Mouse (Mus musculus) forebrain, postnatal 0 days (tissue): ENCODE data around the gene Ankef1. TPM values are rescaled to one million over a fixed set of nuclear protein-coding genes. Genes with fewer than 3 reads are reported as not detected.

Source experiments
- ATAC-seq: fragments of 200-750 bp; cut with Nextera tagmentation; 2 replicates; pipeline ENCODE4 v1.8.0; 2017; ENCODE audit warnings: mild to moderate bottlenecking, moderate library complexity
- DNase-seq: peaks from one replicate; pipeline ENCODE4 v3.0.0-alpha.2; 2015
- H3K27ac ChIP-seq: fragments of 300-500 bp; sonication (generic); 2 replicates; pipeline ENCODE4 v1.5.1; 2014; ENCODE audit warnings: low read depth, mild to moderate bottlenecking, antibody characterized with exemption, low read length, moderate library complexity, mixed read lengths
- H3K27me3 ChIP-seq: fragments of 300-500 bp; sonication (generic); 2 replicates; pipeline ENCODE4 v1.6.1; 2014; ENCODE audit warnings: mild to moderate bottlenecking, low read length, mixed read lengths; ENCODE audit not compliant: insufficient read depth
- H3K36me3 ChIP-seq: fragments of 300-500 bp; sonication (generic); 2 replicates; pipeline ENCODE4 v1.6.1; 2014; ENCODE audit warnings: mild to moderate bottlenecking, moderate library complexity; ENCODE audit not compliant: insufficient read depth
- H3K4me1 ChIP-seq: fragments of 300-500 bp; sonication (generic); 2 replicates; pipeline ENCODE4 v1.6.1; 2014; ENCODE audit warnings: antibody characterized with exemption; ENCODE audit not compliant: insufficient read depth
- H3K4me2 ChIP-seq: fragments of 300-500 bp; sonication (generic); 2 replicates; pipeline ENCODE4 v1.6.1; 2014; ENCODE audit warnings: low read depth, mild to moderate bottlenecking, moderate library complexity
- H3K4me3 ChIP-seq: fragments of 300-500 bp; sonication (generic); 2 replicates; pipeline ENCODE4 v1.5.1; 2014; ENCODE audit warnings: low read depth, low read length, mixed read lengths
- H3K9ac ChIP-seq: fragments of 300-500 bp; sonication (generic); 2 replicates; pipeline ENCODE4 v1.6.1; 2014; ENCODE audit warnings: mild to moderate bottlenecking
- H3K9me3 ChIP-seq: fragments of 300-500 bp; sonication (generic); 2 replicates; pipeline ENCODE4 v1.6.1; 2016; ENCODE audit warnings: low read length
- CTCF ChIP-seq: sonication (generic); IDR thresholded peaks from 2 replicates; pipeline ENCODE4 v1.5.1; 2016; ENCODE audit warnings: antibody characterized with exemption, control low read depth, low read depth
- WGBS: fragments of 180-500 bp; shearing (Covaris S2); extraction: QIAGEN DNeasy Blood & Tissue Kit; methylation state at CpG from one replicate; pipeline ENCODE4 v1.1.7; 2014; 5-methylcytosine and 5-hydroxymethylcytosine counted together
- polyA plus RNA-seq: library from polyadenylated mRNA; unstranded; fragments of >200 nt; fragmentation: Nextera tagmentation; extraction: Ambion mirVana; gene quantifications from 2 replicates; pipeline ENCODE4 v1.2.1, GENCODE M21; 2015
- total RNA-seq: library from RNA; depleted of rRNA; stranded (reverse); fragments of >200 nt; gene quantifications from 2 replicates; pipeline ENCODE4 v1.2.3, GENCODE M21; 2014

The Ankef1 gene
- total and polyA plus RNA-seq, 2 experiments from 2014 or later, result 0.81 to 2.1 TPM

DNA sequence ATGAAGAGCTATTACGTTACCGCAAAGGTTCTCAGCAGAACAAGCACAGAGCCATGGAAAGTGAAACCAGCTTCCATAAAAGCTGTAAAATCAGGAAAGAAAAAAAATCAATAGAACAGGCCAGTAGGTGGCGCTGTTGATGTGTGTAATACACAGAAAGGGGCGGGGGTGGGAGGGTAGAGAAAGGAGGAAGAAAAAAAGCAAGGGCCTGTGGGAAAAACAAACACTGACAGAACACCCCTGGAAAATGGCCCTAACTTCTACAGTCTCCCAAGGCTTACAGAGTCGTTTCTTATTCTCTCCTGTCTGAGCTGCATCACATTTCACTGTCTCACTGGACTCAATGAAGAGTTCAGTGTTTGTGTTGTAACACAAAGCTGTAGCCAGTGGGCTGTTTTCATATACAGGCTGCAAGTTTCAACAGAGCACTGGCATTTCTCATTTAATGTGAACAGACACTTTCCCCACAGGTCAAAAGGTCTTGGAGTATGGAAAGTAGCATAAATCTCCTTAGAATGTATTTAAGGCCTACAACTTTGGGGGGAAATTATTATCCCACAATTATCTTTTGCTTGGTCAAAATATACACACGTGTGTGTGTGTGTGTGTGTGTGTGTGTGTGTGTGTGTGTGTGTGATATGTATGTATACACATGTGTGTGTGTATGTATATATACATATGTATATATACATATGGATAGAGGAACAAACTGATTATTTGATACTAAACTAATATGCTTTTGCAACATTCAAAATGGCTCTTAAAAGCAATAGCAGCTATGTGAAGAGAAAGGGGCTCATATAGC lies 15.7 kb upstream of the Ankef1 start:
- Histone ChIP-seq H3K27me3 (no peaks in the 10 kb centered on the region), H3K4me1 (no peaks in the 10 kb centered on the region), H3K9ac (no peak overlapping the region), H3K27ac (no peak overlapping the region), H3K4me3 (no peak overlapping the region), H3K4me2 (no peak overlapping the region), H3K36me3 (no peaks in the 10 kb centered on the region), H3K9me3 (no peaks in the 10 kb centered on the region)
- DNase-seq (peak; percentile 93), ATAC-seq (peak; percentile 79)
- TF ChIP-seq CTCF, result peak; percentile 77
- WGBS, result 12% methylated on average over 6 of the region's 6 CpGs

DNA sequence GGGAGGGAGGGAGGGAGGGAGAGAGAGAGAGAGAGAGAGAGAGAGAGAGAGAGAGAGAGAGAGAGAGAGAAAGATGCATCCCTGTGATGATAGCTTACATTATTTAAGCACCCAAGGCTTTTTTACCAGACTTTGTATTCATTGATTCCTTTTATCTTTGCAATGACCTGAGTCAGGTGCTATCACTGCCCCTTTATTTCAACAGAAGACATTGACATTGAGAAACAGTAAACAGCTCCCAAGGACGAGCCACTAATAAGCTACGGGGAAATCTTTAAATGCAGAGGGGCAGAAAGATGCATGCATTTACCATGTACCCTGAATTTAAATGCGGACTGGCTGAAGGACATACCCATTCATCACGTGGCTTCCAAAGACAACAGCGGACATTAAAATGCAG lies 14.7 kb upstream of the Ankef1 start:
- Histone ChIP-seq H3K36me3 (no peaks in the 10 kb centered on the region), H3K4me3 (no peak overlapping the region), H3K4me2 (no peak overlapping the region), H3K4me1 (no peaks in the 10 kb centered on the region), H3K27me3 (no peaks in the 10 kb centered on the region), H3K9me3 (no peaks in the 10 kb centered on the region), H3K27ac (no peak overlapping the region), H3K9ac (no peak overlapping the region)
- ATAC-seq, result no peak
- DNase-seq, result no peak
- no peak for TF ChIP-seq CTCF
- WGBS, result 78% methylated on average over 5 of the region's 5 CpGs

DNA sequence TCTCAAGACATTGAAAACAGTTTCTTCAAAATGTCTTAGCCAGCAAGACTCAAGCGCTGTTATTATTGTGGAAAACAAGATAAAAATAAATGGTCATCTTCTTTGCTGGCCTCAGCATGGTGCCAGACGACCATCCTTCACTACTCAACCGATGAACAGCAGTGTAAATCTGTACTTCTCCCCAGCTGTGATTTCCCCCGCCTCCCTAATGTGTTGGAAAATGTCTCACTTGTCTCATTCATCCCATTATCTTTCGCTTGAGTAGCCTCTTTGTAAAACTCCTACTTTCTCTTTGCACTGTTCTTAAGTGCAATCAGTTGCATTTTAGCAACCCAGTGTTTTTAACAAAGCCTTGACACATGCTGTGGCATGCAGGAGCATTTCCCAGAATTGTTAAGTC lies 9.4 kb downstream of the Ankef1 start:
- DNase-seq, result no peak
- no peak overlapping the region for H3K27ac ChIP-seq
- 12% methylated on average over 5 of the region's 5 CpGs for WGBS
- peak; percentile 34; the same call in 1 of the 2 replicates for ATAC-seq
- no peaks in the 10 kb centered on the region for H3K4me1 ChIP-seq
- no peak overlapping the region for H3K9ac ChIP-seq
- H3K9me3 ChIP-seq, result no peaks in the 10 kb centered on the region
- no peak for TF ChIP-seq CTCF
- no peaks in the 10 kb centered on the region for H3K36me3 ChIP-seq
- no peak overlapping the region for H3K4me2 ChIP-seq
- no peaks in the 10 kb centered on the region for H3K27me3 ChIP-seq
- no peak overlapping the region for H3K4me3 ChIP-seq

DNA sequence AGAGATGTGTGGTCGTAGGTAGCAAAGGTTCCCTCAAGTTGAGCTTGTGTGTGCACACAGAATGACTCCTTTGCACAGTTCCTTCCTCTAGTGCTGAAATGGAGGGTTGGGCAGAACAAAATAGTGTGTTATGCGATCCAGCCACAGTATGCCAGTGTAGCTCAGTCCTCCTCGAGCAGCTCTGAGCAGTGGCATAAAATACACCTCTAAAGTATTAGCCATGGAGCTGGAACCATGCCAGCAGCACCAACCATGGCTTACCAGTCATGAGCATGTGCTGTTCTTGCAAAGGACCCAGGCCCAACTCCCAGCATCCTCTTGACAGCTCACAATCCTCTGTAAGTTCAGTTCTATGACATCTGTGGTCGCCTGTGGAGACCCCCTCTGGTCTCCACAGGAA lies 10.0 kb downstream of the Ankef1 start:
- DNase-seq (no peak), ATAC-seq (no peak)
- TF ChIP-seq CTCF, result no peak
- 59% methylated on average over 4 of the region's 4 CpGs for WGBS
- Histone ChIP-seq H3K4me2 (no peak overlapping the region), H3K27me3 (no peaks in the 10 kb centered on the region), H3K4me1 (no peaks in the 10 kb centered on the region), H3K4me3 (no peak overlapping the region), H3K9ac (no peak overlapping the region), H3K36me3 (no peaks in the 10 kb centered on the region), H3K27ac (no peak overlapping the region), H3K9me3 (no peaks in the 10 kb centered on the region)

DNA sequence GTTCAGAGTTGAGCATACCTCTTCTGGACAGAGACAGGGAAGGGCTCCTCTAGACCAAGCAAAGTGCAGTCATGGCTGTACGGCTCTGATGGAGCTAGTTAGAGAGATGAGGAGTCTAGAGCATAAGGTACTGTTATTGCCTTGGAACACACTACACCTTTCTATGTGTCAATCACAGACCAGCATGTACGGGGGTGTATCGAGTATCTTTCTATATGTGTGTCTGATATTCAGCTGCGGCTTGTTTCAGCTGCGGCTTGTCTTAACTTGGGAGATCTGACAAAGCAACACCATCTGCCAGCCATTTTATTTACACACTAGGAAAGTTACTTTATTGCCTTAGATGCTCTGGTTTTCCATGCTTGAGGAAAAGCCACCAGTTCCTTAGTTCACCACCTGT lies 11.1 kb downstream of the Ankef1 start:
- no peak overlapping the region for H3K4me2 ChIP-seq
- no peak for TF ChIP-seq CTCF
- no peaks in the 10 kb centered on the region for H3K27me3 ChIP-seq
- ATAC-seq, result no peak
- no peaks in the 10 kb centered on the region for H3K36me3 ChIP-seq
- no peak overlapping the region for H3K4me3 ChIP-seq
- H3K27ac ChIP-seq, result no peak overlapping the region
- no peaks in the 10 kb centered on the region for H3K9me3 ChIP-seq
- H3K4me1 ChIP-seq, result no peaks in the 10 kb centered on the region
- no peak overlapping the region for H3K9ac ChIP-seq
- WGBS, result 75% methylated on average over 5 of the region's 5 CpGs
- DNase-seq, result no peak

DNA sequence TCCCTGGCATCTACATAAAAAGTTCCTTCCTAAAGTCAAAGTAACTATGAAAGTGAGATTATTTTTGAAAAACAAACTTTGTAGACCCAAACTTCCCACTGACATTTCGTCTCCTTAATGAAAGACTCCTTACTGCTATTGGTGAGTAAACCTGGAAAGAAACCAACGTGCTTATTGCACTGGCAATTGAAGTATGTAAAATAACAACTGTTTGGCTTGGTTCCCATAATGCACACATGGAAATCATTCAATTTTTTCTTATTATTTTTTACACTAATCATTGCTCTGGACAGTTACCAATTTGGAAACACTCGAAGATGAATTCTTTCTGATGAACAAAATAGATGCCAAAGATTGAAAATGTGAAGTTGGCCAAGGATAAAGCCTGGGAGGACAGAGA lies 12.1 kb downstream of the Ankef1 start:
- no peak overlapping the region for H3K4me3 ChIP-seq

DNA sequence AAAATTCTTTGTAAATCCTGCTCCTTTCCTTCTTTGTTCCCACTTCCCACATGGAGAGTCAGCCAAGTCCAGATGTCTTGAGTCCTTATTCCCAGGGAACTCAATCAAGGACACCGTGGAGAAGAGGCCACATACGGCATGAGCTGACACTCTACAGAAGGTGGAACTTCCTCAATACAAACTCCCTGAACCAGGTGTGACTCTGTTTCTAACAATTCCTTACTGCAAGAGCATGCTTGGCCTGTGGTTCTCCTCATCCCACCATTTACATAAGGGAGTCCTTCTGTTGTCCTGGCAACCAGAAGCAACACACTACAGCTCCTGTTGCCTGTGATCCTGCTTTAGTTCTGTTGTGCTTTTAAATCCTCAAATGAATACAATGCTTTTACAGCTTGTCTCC lies 13.8 kb downstream of the Ankef1 start:
- WGBS, result 76% methylated on average over 2 of the region's 2 CpGs
- H3K36me3 ChIP-seq, result no peaks in the 10 kb centered on the region
- H3K27ac ChIP-seq, result no peak overlapping the region
- H3K4me1 ChIP-seq, result no peaks in the 10 kb centered on the region
- no peak overlapping the region for H3K4me3 ChIP-seq
- TF ChIP-seq CTCF, result no peak
- no peaks in the 10 kb centered on the region for H3K27me3 ChIP-seq
- no peaks in the 10 kb centered on the region for H3K9me3 ChIP-seq
- H3K9ac ChIP-seq, result no peak overlapping the region
- H3K4me2 ChIP-seq, result no peak overlapping the region
- ATAC-seq, result peak; percentile 42; the same call in 1 of the 2 replicates
- DNase-seq, result no peak

More for the DNA sequence above, 12.1 kb downstream of the Ankef1 start:
- WGBS, result 65% methylated on average over 3 of the region's 3 CpGs
- H3K9ac ChIP-seq, result no peak overlapping the region
- no peaks in the 10 kb centered on the region for H3K27me3 ChIP-seq
- H3K27ac ChIP-seq, result no peak overlapping the region
- ATAC-seq (no peak), DNase-seq (no peak)
- H3K36me3 ChIP-seq, result no peaks in the 10 kb centered on the region
- TF ChIP-seq CTCF, result no peak
- H3K4me2 ChIP-seq, result no peak overlapping the region
- H3K4me1 ChIP-seq, result no peaks in the 10 kb centered on the region
- H3K9me3 ChIP-seq, result no peaks in the 10 kb centered on the region
